Mouse (Mus musculus) stomach, embryonic 15.5 days (tissue): ENCODE results near the gene S100a10. TPM values are rescaled to one million over a fixed set of nuclear protein-coding genes. Genes with fewer than 3 reads are reported as not detected.

Experiments
- ATAC-seq: fragments of 200-750 bp; cut with Nextera tagmentation; 2 replicates; pipeline ENCODE4 v1.8.0; 2017; ENCODE audit warnings: low read depth, moderate number of reproducible peaks, moderate TSS enrichment; ENCODE audit not compliant: insufficient read depth, low FRiP score
- H3K27ac ChIP-seq: fragments of 300-500 bp; sonication (generic); 2 replicates; pipeline ENCODE4 v1.5.1; 2015; ENCODE audit warnings: mild to moderate bottlenecking, inconsistent platforms
- H3K27me3 ChIP-seq: fragments of 300-500 bp; sonication (generic); replicated peaks from 2 replicates; pipeline ENCODE4 v1.6.1; 2015; ENCODE audit warnings: inconsistent platforms
- H3K36me3 ChIP-seq: fragments of 300-500 bp; sonication (generic); 2 replicates; pipeline ENCODE4 v1.6.1; 2015; ENCODE audit warnings: inconsistent platforms
- H3K4me1 ChIP-seq: fragments of 300-500 bp; sonication (generic); 2 replicates; pipeline ENCODE4 v1.6.1; 2015; ENCODE audit warnings: inconsistent platforms
- H3K4me2 ChIP-seq: fragments of 300-500 bp; sonication (generic); 2 replicates; pipeline ENCODE4 v1.6.1; 2015; ENCODE audit warnings: mild to moderate bottlenecking, inconsistent platforms
- H3K4me3 ChIP-seq: fragments of 300-500 bp; sonication (generic); replicated peaks from 2 replicates; pipeline ENCODE4 v1.5.1; 2015; ENCODE audit warnings: inconsistent platforms
- H3K9ac ChIP-seq: fragments of 300-500 bp; sonication (generic); 2 replicates; pipeline ENCODE4 v1.6.1; 2015; ENCODE audit warnings: inconsistent platforms
- H3K9me3 ChIP-seq: fragments of 300-500 bp; sonication (generic); 2 replicates; pipeline ENCODE4 v1.6.1; 2016; ENCODE audit warnings: inconsistent platforms
- WGBS: fragments of 180-500 bp; shearing (Covaris S2); methylation state at CpG from one replicate; pipeline ENCODE4 v1.1.7; 2015; 5-methylcytosine and 5-hydroxymethylcytosine counted together
- polyA plus RNA-seq: library from polyadenylated mRNA; unstranded; fragments of >200 nt; fragmentation: Nextera tagmentation; extraction: Ambion mirVana; gene quantifications from 2 replicates; pipeline ENCODE4 v1.2.1, GENCODE M21; 2015

The S100a10 gene
- polyA plus RNA-seq, 1 experiment from 2014 or later = 470 TPM

DNA sequence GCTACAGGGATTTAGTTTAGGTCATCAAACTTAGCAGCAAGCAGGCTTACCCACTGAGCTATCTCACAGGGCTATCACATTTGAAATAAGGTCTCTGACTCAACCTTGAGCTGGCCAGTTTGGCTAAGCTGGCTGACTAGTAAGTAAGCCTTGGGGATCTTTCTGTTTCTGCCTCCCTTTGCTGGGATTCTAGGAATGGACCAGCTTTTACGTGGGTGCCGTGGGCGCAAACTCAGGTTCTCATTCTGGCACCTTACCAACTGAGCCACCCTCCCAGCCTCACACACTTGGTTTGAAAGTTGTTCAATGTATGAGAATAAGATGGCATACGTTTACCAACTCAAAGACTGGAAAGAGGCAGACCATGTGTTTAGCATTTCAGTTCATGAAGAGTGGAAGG lies 8.3 kb downstream of the S100a10 start:
- H3K4me1 ChIP-seq = no peaks in the 10 kb centered on the region

DNA sequence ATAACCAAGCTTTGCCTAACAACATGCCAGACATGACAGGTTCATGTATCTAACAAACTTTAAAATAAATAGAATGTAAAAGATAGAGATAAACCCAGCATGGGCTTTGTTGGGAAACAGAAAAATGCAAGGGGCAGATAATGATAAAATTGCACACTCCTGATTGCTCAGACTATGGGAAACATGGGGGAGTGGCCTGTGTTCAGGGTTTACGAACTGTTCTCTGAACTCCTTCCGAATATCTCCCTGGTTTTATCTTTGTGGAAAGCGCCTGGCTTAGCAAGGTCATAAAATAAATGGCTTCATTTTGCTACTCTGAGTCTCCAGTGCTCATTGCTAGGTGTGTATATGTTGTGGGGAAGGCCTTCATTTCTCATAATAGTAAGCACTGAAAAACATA lies 12.0 kb downstream of the S100a10 start:
- H3K4me2 ChIP-seq = no peak overlapping the region
- 70% methylated on average over 3 of the region's 3 CpGs for WGBS
- H3K9ac ChIP-seq = no peak overlapping the region
- no peaks in the 10 kb centered on the region for H3K27me3 ChIP-seq
- H3K27ac ChIP-seq = no peak overlapping the region
- H3K36me3 ChIP-seq = peaks cover 16% of the 10 kb centered on the region
- H3K4me1 ChIP-seq = no peaks in the 10 kb centered on the region
- no peak for ATAC-seq
- H3K9me3 ChIP-seq = no peaks in the 10 kb centered on the region; the same call in 1 of the 2 replicates
- no peak overlapping the region for H3K4me3 ChIP-seq

More for the DNA sequence above, 8.3 kb downstream of the S100a10 start:
- Histone ChIP-seq H3K27ac (no peak overlapping the region), H3K4me2 (no peak overlapping the region), H3K9me3 (no peaks in the 10 kb centered on the region), H3K9ac (no peak overlapping the region), H3K36me3 (peaks cover 16% of the 10 kb centered on the region), H3K27me3 (no peaks in the 10 kb centered on the region), H3K4me3 (no peak overlapping the region)
- no peak for ATAC-seq
- WGBS = 95% methylated on average over 4 of the region's 4 CpGs

DNA sequence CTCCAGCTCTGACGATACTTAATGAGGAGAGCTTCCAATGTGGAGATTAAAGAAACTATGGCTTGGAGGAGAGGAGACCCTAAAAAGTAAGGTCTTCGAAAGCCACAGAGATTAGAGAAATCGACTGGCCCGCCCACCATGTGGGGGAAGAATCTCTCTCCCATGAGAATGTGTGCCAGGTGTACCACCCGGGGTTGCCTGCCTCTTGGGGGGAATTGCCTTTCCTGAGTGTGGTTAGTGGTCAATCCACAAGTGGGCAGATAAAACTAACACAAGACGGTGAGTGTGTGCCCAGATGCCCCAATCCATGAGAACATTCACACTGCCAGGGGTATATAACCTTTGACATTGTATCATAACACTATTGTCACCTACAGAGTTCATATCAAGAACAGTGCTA lies 12.8 kb downstream of the S100a10 start:
- H3K4me2 ChIP-seq = no peak overlapping the region
- H3K27ac ChIP-seq = peak overlapping the region; percentile 78; the same call in 1 of the 2 replicates
- H3K9me3 ChIP-seq = no peaks in the 10 kb centered on the region; the same call in 1 of the 2 replicates
- H3K27me3 ChIP-seq = no peaks in the 10 kb centered on the region
- 87% methylated on average over 6 of the region's 6 CpGs for WGBS
- no peak overlapping the region for H3K4me3 ChIP-seq
- ATAC-seq = no peak
- peaks cover 12% of the 10 kb centered on the region for H3K36me3 ChIP-seq
- no peak overlapping the region for H3K9ac ChIP-seq
- no peaks in the 10 kb centered on the region for H3K4me1 ChIP-seq

DNA sequence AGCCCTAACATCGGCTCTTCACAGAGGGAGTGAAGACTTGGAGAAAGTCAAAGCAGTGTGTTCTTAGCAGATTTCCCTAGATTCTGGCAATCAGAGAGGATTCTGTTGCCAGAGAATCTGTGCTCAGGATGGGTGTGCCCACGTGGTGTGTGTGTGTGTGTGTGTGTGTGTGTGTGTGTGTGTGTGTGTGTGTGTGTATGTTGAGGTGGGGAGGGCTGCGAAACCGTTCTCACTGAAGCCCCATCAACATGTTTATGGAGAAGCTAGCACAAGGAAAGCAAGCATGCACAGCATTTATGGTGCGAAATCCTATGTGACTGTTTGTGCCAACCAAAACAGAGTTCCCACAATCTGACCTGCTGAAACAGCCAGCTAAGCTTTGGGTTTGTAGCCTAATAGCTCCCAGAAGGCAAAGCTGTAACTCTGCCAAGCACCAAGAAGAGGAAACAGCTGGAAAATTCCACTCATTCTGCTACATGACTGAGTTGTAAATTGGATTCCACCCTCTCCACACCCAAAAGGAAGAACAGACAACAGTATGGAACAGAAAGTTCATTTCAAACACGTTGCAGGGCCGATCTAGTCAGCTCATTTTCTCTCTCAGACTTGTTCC lies 13.7 kb downstream of the S100a10 start:
- H3K4me2 ChIP-seq = 0 out of 2 replicates have a peak overlapping the region, but pooled peaks have one; percentile 14

DNA sequence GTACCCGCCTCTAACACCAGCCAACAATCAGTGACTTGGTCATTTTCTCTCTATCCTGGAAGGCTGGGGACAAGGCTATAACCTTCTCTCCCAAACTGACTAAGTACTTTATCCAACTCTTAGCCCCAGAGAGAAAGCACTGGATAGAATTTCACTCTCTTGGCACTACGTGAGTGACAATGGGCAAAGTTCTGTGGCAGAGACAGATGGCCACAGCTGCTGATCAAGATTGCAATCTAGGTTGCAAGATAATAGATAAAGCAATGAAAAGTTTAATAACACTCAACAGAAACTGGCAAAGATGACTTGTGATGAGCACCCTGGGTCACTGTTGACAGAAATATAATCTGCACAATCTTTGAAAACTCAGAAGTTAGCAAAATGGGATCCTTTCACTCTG lies 14.2 kb downstream of the S100a10 start:
- Histone ChIP-seq H3K4me1 (no peaks in the 10 kb centered on the region), H3K4me2 (0 out of 2 replicates have a peak overlapping the region, but pooled peaks have one; percentile 14), H3K4me3 (no peak overlapping the region), H3K27me3 (no peaks in the 10 kb centered on the region), H3K9ac (no peak overlapping the region), H3K27ac (peak overlapping the region; percentile 78), H3K9me3 (no peaks in the 10 kb centered on the region; the same call in 1 of the 2 replicates), H3K36me3 (peaks cover 7% of the 10 kb centered on the region; the same call in 1 of the 2 replicates)
- 56% methylated on average over 2 of the region's 2 CpGs for WGBS
- no peak for ATAC-seq

More for the DNA sequence above, 13.7 kb downstream of the S100a10 start:
- H3K9me3 ChIP-seq = no peaks in the 10 kb centered on the region; the same call in 1 of the 2 replicates
- ATAC-seq = peak; percentile 70; the same call in 1 of the 2 replicates
- H3K27me3 ChIP-seq = no peaks in the 10 kb centered on the region
- H3K4me1 ChIP-seq = no peaks in the 10 kb centered on the region
- H3K36me3 ChIP-seq = peaks cover 7% of the 10 kb centered on the region; the same call in 1 of the 2 replicates
- peak overlapping the region; percentile 78 for H3K27ac ChIP-seq
- no peak overlapping the region for H3K9ac ChIP-seq
- H3K4me3 ChIP-seq = no peak overlapping the region
- WGBS = 45% methylated on average over 7 of the region's 7 CpGs

DNA sequence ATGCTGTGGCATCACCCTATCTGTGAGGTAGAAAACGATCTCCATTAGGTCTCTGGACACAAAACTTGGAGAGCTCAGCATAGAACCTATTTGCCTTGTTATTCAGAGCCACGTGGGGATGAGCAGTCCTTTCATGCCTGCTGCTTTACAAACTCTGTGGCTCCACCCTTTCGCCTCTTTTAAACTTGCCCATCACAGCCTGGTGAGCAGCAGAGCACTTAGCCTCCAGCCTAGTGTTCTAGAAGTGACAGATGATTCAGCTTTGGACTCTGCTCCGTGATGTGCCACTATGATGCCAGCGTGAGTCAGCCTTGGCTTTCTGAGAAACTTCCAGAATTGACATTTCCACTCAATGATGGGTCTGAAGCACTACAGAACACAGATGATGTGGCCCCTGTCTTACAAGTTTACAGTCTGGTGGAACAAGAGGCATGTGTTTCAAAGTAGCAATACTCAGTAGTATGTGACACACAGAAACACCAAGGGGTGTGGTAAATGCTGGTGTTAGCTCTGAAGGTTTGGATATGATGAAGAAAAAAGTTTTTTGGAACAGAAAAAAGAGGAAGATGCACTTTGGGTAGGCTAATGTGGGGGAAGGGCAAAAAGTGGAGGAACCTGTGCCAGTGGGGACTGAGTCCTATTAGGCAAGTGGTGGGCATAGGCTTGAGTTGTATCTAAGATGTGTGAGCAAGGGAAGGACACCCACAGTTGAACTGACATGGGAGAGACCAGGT lies 17.3 kb downstream of the S100a10 start:
- WGBS = 63% methylated on average over 5 of the region's 5 CpGs
- no peak overlapping the region for H3K27ac ChIP-seq

DNA sequence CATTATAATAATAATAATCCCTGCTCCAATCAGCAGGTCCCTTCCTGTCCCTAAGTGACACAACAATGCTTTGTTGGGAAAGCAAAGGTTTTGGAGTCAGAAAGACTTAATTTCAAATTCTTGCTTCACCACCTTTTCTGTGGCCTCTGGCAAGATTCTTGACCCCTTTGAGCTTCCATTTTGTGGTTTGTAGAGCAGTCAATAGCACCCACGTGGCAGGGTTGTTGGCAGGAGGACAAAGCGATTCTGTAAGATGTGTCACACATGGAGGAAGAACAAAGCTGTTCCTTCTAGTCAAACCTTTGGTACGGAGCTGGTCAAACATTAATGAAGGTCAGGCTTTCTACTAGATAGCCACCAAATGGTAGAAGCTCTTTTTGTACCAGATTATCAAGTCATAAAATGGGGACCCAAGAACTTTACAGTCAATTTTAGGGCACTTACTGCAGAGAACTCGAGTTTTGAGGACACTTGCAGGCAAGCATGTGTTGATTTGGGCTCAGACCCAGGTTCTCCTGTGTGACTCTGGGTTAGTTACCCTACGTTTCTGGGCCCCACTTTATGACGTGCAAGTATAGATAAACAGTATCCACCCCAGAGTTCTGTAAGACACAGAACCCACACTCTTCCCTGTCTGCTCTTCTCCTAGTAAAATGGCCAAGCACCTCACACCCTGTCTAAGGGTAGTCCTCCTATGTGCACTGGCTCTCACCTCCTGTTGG lies 24.6 kb downstream of the S100a10 start:
- 57% methylated on average over 6 of the region's 6 CpGs for WGBS
- Histone ChIP-seq H3K9me3 (no peaks in the 10 kb centered on the region), H3K4me1 (no peaks in the 10 kb centered on the region), H3K36me3 (no peaks in the 10 kb centered on the region), H3K4me3 (no peak overlapping the region), H3K27me3 (no peaks in the 10 kb centered on the region), H3K9ac (no peak overlapping the region), H3K4me2 (no peak overlapping the region), H3K27ac (peak overlapping the region; percentile 48; the same call in 1 of the 2 replicates)
- peak; percentile 36; the same call in 1 of the 2 replicates for ATAC-seq

More for the DNA sequence above, 17.3 kb downstream of the S100a10 start:
- H3K4me2 ChIP-seq = no peak overlapping the region
- H3K9me3 ChIP-seq = no peaks in the 10 kb centered on the region; the same call in 1 of the 2 replicates
- H3K36me3 ChIP-seq = no peaks in the 10 kb centered on the region
- H3K4me1 ChIP-seq = no peaks in the 10 kb centered on the region
- no peak overlapping the region for H3K4me3 ChIP-seq
- ATAC-seq = no peak
- no peak overlapping the region for H3K9ac ChIP-seq
- H3K27me3 ChIP-seq = no peaks in the 10 kb centered on the region

DNA sequence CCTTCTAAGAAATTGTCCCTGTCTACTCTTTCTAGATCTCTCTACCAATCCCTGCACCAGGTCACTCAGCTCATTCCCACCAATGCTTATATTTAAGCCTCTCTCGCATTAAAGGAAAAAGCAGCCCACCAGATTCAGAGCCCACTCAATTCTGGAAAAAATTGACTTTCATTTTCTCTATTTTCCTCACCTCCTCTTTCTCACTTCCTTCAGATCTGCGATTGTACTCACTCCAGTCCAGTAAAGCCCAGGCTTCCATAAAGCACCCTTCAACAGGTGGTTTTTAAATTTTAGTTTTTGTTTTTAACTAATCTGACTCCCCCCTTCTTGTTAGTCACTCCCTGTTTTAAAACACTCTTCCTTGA lies 25.1 kb downstream of the S100a10 start:
- H3K9me3 ChIP-seq = no peaks in the 10 kb centered on the region
- no peak overlapping the region for H3K9ac ChIP-seq
- H3K4me3 ChIP-seq = no peak overlapping the region
- H3K36me3 ChIP-seq = no peaks in the 10 kb centered on the region
- peak overlapping the region; percentile 48; the same call in 1 of the 2 replicates for H3K27ac ChIP-seq
- ATAC-seq = no peak
- 86% methylated on average over 2 of the region's 2 CpGs for WGBS
- H3K4me1 ChIP-seq = no peaks in the 10 kb centered on the region
- H3K4me2 ChIP-seq = no peak overlapping the region
- H3K27me3 ChIP-seq = no peaks in the 10 kb centered on the region

DNA sequence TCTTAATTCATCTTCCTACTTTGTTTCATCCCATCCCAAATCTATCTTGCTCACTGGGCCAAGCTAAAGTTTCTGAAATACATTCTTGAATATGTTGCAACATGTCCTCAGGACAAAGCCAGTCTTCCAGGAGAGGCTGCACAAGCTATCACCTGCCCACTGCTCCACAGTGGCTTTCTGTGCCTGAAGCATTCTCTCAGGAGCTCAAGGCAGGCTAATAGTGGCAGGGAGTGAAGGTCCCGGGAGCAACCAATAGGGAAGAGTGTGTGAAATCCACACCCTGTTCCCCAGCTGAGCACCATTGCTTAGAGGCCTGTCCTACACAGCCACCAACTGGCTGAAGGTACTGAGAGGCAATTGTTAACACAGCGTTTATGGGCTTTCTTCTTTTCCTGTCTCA lies 26.1 kb downstream of the S100a10 start:
- Histone ChIP-seq H3K4me1 (no peaks in the 10 kb centered on the region), H3K9me3 (no peaks in the 10 kb centered on the region), H3K4me2 (no peak overlapping the region), H3K27ac (peak overlapping the region; percentile 57), H3K4me3 (no peak overlapping the region), H3K9ac (no peak overlapping the region), H3K36me3 (no peaks in the 10 kb centered on the region), H3K27me3 (no peaks in the 10 kb centered on the region)
- 36% methylated on average over 2 of the region's 2 CpGs for WGBS
- no peak; the same call in 1 of the 2 replicates for ATAC-seq

DNA sequence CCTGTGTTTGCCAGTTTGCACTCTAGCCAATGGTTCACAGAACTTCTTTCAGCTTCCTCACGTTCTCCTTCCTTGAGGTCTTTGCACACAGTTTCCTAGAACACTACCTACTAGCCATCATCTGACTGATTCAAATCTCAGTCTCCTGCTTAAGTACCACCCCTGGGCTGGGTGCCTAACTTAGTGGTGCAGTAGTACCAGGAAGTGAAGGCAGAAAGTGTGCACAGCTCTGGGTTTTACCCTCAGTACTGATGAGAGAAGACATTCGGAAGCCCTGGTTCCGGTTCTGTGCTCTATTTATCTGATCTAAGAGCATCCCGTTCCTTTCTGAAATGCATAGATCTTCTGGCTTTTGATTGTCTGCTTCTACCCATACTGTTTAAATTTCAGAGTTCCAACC lies 26.8 kb downstream of the S100a10 start:
- no peak for ATAC-seq
- 77% methylated on average over 4 of the region's 4 CpGs for WGBS
- H3K9ac ChIP-seq = no peak overlapping the region
- H3K36me3 ChIP-seq = no peaks in the 10 kb centered on the region
- H3K4me2 ChIP-seq = no peak overlapping the region
- H3K27ac ChIP-seq = peak overlapping the region; percentile 57; the same call in 1 of the 2 replicates
- no peaks in the 10 kb centered on the region for H3K9me3 ChIP-seq
- no peak overlapping the region for H3K4me3 ChIP-seq
- H3K4me1 ChIP-seq = no peaks in the 10 kb centered on the region
- no peaks in the 10 kb centered on the region for H3K27me3 ChIP-seq

DNA sequence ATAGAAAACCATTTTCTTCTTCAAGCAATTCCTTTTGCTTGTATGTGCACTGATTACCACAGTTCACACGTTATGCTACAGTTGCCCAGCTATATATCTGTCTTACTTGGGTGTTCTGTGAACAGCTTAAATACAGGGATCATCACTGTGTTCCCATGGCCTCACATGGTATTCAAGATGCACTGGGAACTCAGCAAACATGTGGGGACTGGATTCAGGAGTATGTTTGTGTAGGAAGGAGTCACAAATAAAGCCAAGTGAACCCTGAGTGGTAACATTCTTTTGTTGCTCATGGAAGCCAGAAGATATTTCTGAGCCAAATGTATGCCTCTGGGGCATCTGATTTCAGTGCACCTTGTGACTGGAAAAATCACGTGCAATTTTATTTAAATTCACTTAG lies 28.2 kb downstream of the S100a10 start:
- no peak for ATAC-seq

More for the DNA sequence above, 28.2 kb downstream of the S100a10 start:
- H3K27ac ChIP-seq = no peak overlapping the region
- no peaks in the 10 kb centered on the region for H3K9me3 ChIP-seq
- no peak overlapping the region for H3K9ac ChIP-seq
- no peak overlapping the region for H3K4me2 ChIP-seq
- H3K4me1 ChIP-seq = no peaks in the 10 kb centered on the region
- H3K36me3 ChIP-seq = no peaks in the 10 kb centered on the region
- WGBS = 55% methylated on average over 2 of the region's 2 CpGs
- no peaks in the 10 kb centered on the region for H3K27me3 ChIP-seq
- no peak overlapping the region for H3K4me3 ChIP-seq
